Mouse (Mus musculus) liver, postnatal 0 days (tissue): Measurements from ENCODE around the gene Hesx1.

Experiments used
- CTCF ChIP-seq: sonication (generic); IDR thresholded peaks from 2 replicates; pipeline ENCODE4 v1.5.1; 2016; ENCODE audit warnings: antibody characterized with exemption, low read depth
- EP300 ChIP-seq: IDR thresholded peaks from 2 replicates; pipeline ENCODE4 v1.6.1; 2016; ENCODE audit warnings: antibody characterized with exemption, low read depth, mild to moderate bottlenecking

DNA sequence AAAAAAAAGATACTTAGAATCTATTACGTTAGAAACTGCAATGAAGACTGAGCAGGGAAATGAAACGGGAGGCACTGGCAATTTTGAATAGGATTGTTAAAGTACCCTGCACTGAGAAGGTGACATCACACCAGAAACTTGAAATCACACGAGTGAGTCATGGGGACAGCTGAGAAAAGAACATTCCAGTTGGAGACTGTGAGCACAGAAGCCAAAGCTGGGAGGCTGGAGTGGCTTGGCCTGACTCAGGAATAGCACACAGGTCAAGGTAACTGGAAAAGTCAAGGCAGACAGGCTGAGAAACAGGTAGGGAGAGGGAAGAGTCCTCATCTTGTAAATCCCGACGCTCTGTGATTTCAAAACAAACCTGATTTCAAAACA, 12.1 kb upstream of the Hesx1 start:
- TF ChIP-seq CTCF, result no peak
- TF ChIP-seq EP300, result no peak
